Mouse (Mus musculus) spleen, adult 12 weeks (tissue): ENCODE measurements around the gene Sh2b3.

Experiments used
- DNase-seq: peaks from one replicate; pipeline ENCODE4 v3.0.0; 2022; ENCODE audit warnings: low spot score

The Sh2b3 gene

GRCm38 (mm10) chr5:121822786-121823505 is 14.5 kb downstream of the Sh2b3 start:
- no peak for DNase-seq

GRCm38 (mm10) chr5:121821552-121821951 is 15.9 kb downstream of the Sh2b3 start:
- DNase-seq = no peak

- DNase-seq = no peak
These were observed 16.3 kb downstream of the Sh2b3 start for GRCm38 (mm10) chr5:121821116-121821515.

- no peak for DNase-seq
These were observed 16.8 kb downstream of the Sh2b3 start for GRCm38 (mm10) chr5:121820657-121821056.

- DNase-seq = no peak
These were observed 17.3 kb downstream of the Sh2b3 start for GRCm38 (mm10) chr5:121820161-121820560.

GRCm38 (mm10) chr5:121819559-121819958 is 17.9 kb downstream of the Sh2b3 start:
- DNase-seq = no peak

- no peak for DNase-seq
These were observed 18.6 kb downstream of the Sh2b3 start for GRCm38 (mm10) chr5:121818862-121819261.

- no peak for DNase-seq
These were observed 19.0 kb downstream of the Sh2b3 start for GRCm38 (mm10) chr5:121818401-121818800.

- no peak for DNase-seq
These were observed 19.9 kb downstream of the Sh2b3 start for GRCm38 (mm10) chr5:121817551-121817950.

- DNase-seq = no peak
These were observed 20.8 kb downstream of the Sh2b3 start for GRCm38 (mm10) chr5:121816611-121817010.

GRCm38 (mm10) chr5:121815867-121816380 is 21.5 kb downstream of the Sh2b3 start:
- DNase-seq = no peak

GRCm38 (mm10) chr5:121815067-121815466 is 22.4 kb downstream of the Sh2b3 start:
- DNase-seq = no peak

GRCm38 (mm10) chr5:121813744-121814143 is 23.7 kb downstream of the Sh2b3 start:
- no peak for DNase-seq

GRCm38 (mm10) chr5:121812526-121813243 is 24.8 kb downstream of the Sh2b3 start:
- DNase-seq = no peak

- DNase-seq = no peak
These were observed 25.9 kb downstream of the Sh2b3 start for GRCm38 (mm10) chr5:121811485-121811931.

GRCm38 (mm10) chr5:121810331-121811151 is 26.9 kb downstream of the Sh2b3 start:
- no peak for DNase-seq

GRCm38 (mm10) chr5:121809667-121810224 is 27.7 kb downstream of the Sh2b3 start:
- DNase-seq = no peak

GRCm38 (mm10) chr5:121808202-121808601 is 29.2 kb downstream of the Sh2b3 start:
- DNase-seq = no peak

GRCm38 (mm10) chr5:121807186-121807585 is 30.3 kb downstream of the Sh2b3 start:
- no peak for DNase-seq

- no peak for DNase-seq
These were observed 39.0 kb downstream of the Sh2b3 start for GRCm38 (mm10) chr5:121798447-121798846.

GRCm38 (mm10) chr5:121795800-121796199 is 41.6 kb downstream of the Sh2b3 start:
- DNase-seq = no peak

GRCm38 (mm10) chr5:121791026-121791425 is 46.4 kb downstream of the Sh2b3 start:
- DNase-seq = no peak
